Mouse (Mus musculus): Measurements from ENCODE around the gene Fam213a.

Gene Fam213a

GRCm38 (mm10) chr14:41004201-41005141 is 9.1 kb downstream of the Fam213a start:
- DNase-seq: peak; percentile 81

DNA sequence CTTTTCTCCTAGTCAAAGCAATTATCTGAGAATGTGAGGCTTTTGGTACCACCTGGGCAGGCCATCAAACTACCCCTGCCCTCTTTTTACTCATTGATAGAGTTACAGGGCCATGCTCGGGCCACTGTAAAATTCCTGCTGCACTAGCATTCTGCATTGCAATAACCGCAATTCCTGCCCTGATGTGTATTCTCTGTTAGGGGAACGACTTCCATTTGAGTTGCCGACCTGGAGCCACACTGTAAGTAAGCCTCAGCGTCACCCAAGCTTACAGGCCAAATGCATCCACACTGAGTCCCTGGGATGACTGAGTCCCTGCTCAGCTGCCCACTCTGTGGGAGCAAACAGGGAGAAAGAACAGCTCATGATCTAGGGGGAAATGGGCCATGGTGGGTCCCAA is 12.0 kb downstream of the Fam213a start:
- no peak for DNase-seq

DNA sequence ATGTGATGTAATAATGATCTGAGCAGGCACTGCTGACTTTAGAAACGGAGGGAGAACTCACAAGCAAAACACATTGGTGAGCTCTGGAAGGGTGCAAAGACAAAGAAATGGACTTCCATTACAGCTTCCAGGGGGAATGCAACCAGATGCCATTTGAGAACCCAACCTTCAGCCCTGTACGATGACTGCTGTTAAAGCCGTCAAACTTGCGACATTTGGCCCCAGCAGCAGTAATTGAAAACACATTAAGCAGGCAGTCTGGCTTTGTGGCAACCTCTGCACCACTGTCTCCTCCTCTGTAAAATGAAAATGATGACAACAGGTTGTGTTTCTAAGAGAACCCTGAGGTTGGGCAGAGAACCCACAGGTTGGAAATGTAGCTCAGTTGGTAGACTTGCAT is 12.8 kb downstream of the Fam213a start:
- DNase-seq: no peak

- DNase-seq: no peak
These were observed 13.5 kb downstream of the Fam213a start for GRCm38 (mm10) chr14:40999904-41000645.

DNA sequence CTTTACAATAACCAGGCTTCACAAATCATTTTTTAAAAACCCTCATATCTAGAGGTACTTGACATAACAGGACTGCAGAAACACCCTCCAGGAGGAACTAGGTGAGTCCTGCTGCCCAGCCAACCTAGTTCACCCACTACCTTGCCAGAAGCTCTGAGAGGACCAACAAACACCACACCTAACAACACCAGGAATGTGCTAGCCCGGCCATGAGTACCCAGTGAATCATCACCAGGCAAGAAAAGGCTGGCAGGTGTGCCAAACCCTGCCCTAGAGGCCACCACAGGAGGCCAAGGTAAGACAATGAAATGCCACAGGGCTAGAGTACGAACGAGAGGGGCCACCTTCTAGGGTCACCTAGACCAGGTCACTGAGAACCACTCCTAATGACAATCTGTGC is 17.4 kb downstream of the Fam213a start:
- DNase-seq: peak; percentile 23

DNA sequence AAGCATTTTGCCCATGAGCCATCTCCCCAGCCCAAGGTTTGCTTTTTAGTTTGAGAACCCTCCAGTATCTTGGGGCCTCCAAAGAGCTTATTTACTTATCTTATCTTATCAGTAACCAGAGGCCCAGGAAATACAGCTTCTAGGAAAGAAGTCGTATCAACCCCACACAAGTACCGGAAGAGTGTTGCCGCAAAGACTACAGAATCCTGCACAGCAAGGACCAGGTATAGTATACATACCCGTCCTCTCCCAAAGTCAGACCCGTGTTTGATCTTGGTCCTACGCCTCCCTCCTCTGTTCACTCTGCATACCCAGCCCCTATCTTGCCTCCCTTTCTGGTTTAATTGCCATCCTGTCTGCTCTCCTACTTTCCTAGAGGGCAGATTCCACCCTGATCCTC is 21.1 kb downstream of the Fam213a start:
- no peak for DNase-seq

DNA sequence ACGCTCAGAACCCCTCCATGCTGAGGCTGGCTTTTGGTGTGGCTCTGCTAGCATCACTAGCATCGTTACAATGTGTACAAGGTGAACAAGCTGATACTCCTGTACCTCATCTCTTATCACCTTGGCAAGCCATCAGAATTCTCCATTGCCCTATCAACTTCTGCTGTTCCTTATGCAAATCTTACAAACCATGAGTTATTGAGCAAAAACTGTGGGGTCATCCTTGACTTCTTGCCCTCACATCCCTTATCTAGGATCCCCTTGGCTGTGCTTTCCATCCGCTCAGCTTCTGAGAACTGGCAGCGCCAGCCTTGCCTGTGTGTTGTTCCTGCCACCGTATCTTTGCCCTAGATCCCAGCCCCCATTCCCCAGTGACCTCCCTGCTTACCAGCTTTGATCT is 24.8 kb downstream of the Fam213a start:
- no peak for DNase-seq

GRCm38 (mm10) chr14:40987184-40987583 is 26.4 kb downstream of the Fam213a start:
- DNase-seq: no peak

DNA sequence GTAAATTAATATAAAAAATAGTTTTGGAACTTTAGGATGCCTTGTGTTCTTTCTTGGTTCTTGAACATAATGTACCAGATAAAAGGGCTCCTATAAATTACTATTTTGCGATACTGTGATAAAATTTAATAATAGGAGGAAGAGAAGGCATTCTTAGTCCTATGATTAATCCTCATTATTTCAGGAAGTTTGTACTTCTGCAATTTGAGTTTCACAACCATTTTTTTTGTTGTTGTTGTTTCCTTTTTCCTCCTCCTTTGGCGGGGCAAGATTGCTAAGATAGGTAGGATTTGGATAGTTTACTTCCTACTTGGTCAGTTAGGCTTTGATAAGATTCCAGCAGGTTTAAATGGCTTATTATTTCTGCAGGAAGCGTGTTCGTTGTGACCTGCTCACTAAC is 28.0 kb downstream of the Fam213a start:
- no peak for DNase-seq

DNA sequence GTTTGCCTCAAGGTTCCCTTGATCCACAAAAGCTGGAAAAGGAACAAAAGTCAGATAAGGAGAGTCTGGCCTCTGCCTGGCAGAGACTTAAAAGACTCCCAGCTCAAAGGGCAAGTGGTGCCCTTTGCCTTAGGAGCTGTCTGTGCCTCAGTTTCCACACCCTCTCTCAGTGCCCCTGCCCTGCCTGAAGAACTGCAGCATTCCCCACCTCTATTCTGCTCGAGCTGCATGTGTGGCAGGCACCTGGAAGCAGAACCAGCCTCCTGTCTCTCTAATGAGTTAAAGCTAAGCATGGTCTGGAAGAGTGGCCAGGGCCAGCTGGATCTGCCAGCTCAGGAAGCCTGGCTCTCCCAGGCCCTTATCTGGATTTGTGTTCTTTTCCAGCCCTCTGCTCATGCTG is 33.9 kb downstream of the Fam213a start:
- no peak for DNase-seq

- DNase-seq: peak; percentile 64
These were observed 34.6 kb downstream of the Fam213a start for GRCm38 (mm10) chr14:40979002-40979401.

GRCm38 (mm10) chr14:40975127-40975721 is 38.4 kb downstream of the Fam213a start:
- DNase-seq: peak; percentile 62

GRCm38 (mm10) chr14:40968051-40968450 is 45.5 kb downstream of the Fam213a start:
- no peak for DNase-seq

DNA sequence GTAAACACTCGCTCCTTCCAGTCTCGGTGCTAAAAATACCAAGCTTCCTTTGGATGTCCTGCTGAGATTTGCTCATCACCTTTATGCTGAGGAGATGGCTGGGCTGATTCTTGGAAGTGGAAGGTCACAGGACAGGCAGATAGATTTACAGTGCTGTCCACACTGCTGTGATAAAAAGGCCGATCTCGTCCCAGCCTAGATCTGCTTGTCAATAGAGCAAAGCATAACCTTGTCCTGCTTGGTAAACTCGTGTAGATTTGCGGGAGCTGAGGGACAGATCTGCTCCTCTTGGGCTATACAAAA is 46.0 kb downstream of the Fam213a start:
- DNase-seq: no peak

- DNase-seq: peak; percentile 98
These were observed 46.6 kb downstream of the Fam213a start for GRCm38 (mm10) chr14:40966862-40967597.

DNA sequence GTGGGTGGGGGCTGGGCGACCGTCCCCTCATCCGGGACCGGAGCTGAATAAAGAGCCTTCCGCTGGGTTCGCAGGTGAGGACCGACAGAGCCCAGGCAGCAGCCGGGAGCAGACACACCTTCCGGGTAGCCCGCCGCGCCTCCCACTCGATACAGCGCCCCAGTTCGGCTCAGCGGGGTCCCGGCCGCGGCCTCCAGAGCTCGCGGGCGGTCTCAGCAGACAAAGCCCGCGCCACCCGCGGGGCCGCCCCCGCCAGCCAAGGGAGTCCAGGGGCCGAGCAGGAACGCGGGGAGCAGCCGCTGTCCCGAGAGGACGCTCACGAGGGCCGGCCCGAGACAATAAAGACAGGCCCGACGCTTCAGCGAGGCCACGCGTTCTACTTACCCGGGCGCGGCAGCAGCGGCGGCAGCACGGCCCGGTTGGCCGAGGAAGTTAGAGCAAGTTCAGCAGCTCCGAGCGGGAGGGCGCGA is 47.2 kb downstream of the Fam213a start, which contains the start of gene Tspan14:
Gene Tspan14 (minus strand): TSS at position 416 of the 470 bp plus-strand sequence.
- DNase-seq: no peak

DNA sequence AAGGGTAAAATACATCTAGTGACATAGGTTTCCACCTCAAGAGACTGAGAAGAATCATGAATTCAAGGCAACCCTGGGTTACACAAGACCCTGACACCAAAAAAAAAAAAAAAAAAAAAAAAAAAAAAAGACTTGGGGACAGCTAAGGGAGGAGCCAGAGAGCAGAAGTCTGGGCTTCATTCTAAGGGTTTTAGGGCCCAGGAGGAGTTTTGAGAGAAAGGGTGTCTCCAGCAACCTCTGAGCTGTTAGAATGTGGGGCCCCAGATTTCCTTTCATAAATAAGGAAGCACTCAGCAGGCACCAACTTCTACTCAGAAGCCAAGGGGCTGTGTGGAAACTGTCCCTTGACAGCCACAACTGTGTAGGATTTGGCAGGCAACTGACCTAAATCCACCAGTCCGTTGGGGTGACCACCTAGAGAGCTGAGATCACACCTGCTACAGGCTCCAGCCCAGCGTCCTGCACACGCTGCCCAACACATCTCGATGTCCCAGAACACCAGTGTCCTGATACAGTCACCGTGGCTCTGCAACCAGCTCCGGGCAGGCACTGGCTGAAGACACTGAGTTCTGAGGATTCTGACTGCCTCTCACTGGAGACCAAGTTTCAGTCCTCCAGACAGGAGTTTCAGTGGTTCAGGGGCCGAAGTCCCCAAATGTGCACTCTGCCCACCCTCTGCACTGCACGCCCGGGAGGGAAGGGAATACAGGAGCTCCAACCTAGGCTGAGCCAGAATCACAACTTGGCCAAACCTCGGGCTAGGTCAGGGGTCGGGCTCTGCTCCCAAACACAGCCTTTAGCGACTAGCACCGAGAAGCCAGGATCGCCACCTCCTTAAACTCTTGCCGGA is 47.9 kb downstream of the Fam213a start:
- peak; percentile 83 for DNase-seq

DNA sequence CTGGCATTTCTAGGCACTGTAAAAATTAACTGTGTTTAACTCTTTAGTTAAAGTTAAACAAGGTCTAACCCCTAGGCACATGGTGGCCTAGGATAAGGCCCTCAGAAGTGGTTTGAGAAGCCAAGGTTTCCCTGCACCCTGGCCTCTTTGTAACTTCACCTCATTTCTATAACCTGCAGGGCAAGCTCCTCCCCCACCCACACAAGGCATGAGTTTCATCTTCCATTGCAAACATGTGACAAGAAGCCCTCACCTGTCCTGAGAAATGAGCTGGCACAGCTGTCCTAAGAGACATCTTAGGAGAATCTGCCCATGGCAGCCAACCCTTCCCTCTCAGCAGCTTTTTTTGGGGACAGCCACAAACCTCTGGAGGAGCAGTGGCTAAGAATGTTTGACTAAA is 48.7 kb downstream of the Fam213a start:
- DNase-seq: peak; percentile 61

- DNase-seq: no peak
These were observed 49.4 kb downstream of the Fam213a start for GRCm38 (mm10) chr14:40964214-40964610.

GRCm38 (mm10) chr14:40963501-40964213 is 49.9 kb downstream of the Fam213a start:
- no peak for DNase-seq

Data from kidney, adult 11 months (tissue).